Mouse (Mus musculus) heart, adult 2 months (tissue): ENCODE measurements around the gene Nfkbil1. TPM values are rescaled to one million over a fixed set of nuclear protein-coding genes. Genes with fewer than 3 reads are reported as not detected.

Experiments
- DNase-seq, 2 experiments: peaks; one replicate each; pipeline ENCODE4 v3.0.0; 2021
- H3K27ac ChIP-seq: fragments of 200-600 bp; 2 replicates; pipeline ENCODE4 v1.8.1; 2022
- H3K27me3 ChIP-seq: fragments of 200-500 bp; 2 replicates; pipeline ENCODE4 v1.6.1; 2012; ENCODE audit warnings: mild to moderate bottlenecking, low read length, inconsistent platforms, mixed read lengths; ENCODE audit not compliant: control insufficient read depth, insufficient read depth
- H3K36me3 ChIP-seq: fragments of 200-500 bp; 2 replicates; pipeline ENCODE4 v1.6.1; 2012; ENCODE audit warnings: low read length, inconsistent platforms; ENCODE audit not compliant: control insufficient read depth, insufficient read depth
- H3K4me1 ChIP-seq: fragments of 200-500 bp; 2 replicates; pipeline ENCODE4 v1.6.1; 2011; ENCODE audit warnings: low read length; ENCODE audit not compliant: control insufficient read depth, insufficient read depth
- H3K4me3 ChIP-seq: fragments of 200-600 bp; 2 replicates; pipeline ENCODE4 v1.8.1; 2022
- H3K79me2 ChIP-seq: fragments of 200-500 bp; replicated peaks from 2 replicates; pipeline ENCODE4 v1.6.1; 2012; ENCODE audit warnings: mild to moderate bottlenecking, inconsistent platforms, low read length, moderate library complexity, mixed read lengths; ENCODE audit not compliant: control insufficient read depth, insufficient read depth
- H3K9ac ChIP-seq: fragments of 200-500 bp; 2 replicates; pipeline ENCODE4 v1.6.1; 2012; ENCODE audit warnings: low read depth, mild to moderate bottlenecking, control low read depth, inconsistent platforms, low read length, mixed read lengths
- CTCF ChIP-seq: fragments of 200-600 bp; IDR thresholded peaks from 2 replicates; pipeline ENCODE4 v1.8.1; 2022; ENCODE audit warnings: antibody characterized with exemption, mild to moderate bottlenecking, moderate library complexity
- EP300 ChIP-seq: fragments of 200-500 bp; IDR thresholded peaks from 2 replicates; pipeline ENCODE4 v1.6.1; 2011; ENCODE audit warnings: low read depth, low read length, control low read depth; ENCODE audit not compliant: insufficient read depth
- POLR2A ChIP-seq: fragments of 200-500 bp; IDR thresholded peaks from 2 replicates; pipeline ENCODE4 v1.6.1; 2011; ENCODE audit warnings: mild to moderate bottlenecking, low read depth, low read length, control low read depth; ENCODE audit not compliant: insufficient read depth
- WGBS: fragments of 180-500 bp; shearing (Covaris S2); methylation state at CpG from one replicate; pipeline ENCODE4 v1.1.7; 2018; 5-methylcytosine and 5-hydroxymethylcytosine counted together
- intact Hi-C: fragments of 180-260 bp; cut with DNase I; formaldehyde crosslinking; loops from one replicate; pipeline ENCODE4 v1.15.1; 2025
- polyA plus RNA-seq: library from polyadenylated mRNA; depleted of rRNA; stranded (reverse); fragments of >200 nt; gene quantifications from 2 replicates; pipeline ENCODE4 v1.2.3, GENCODE M21; 2012
- total RNA-seq, 2 experiments: library from RNA; stranded (reverse); gene quantifications; 2 replicates each; pipeline ENCODE4 v1.2.3; 2021

The Nfkbil1 gene
- total and polyA plus RNA-seq, 3 experiments = 5.0 to 8.2 (median 6.5) TPM

- Histone ChIP-seq H3K79me2 (no peaks in the 10 kb centered on the region), H3K36me3 (peaks cover under 1% of the 10 kb centered on the region; the same call in 1 of the 2 replicates), H3K27me3 (no peaks in the 10 kb centered on the region), H3K27ac (no peak overlapping the region), H3K9ac (no peak overlapping the region), H3K4me1 (no peaks in the 10 kb centered on the region), H3K4me3 (no peak overlapping the region)
- DNase-seq = no peak
- intact Hi-C loops = no loop called here
- TF ChIP-seq POLR2A (no peak), EP300 (no peak), CTCF (no peak)
- WGBS = 64% methylated on average over 18 of the region's 18 CpGs
These were observed 17.2 kb upstream of the Nfkbil1 start for GRCm38 (mm10) chr17:35252619-35253292.

- no peaks in the 10 kb centered on the region for H3K79me2 ChIP-seq
- H3K27me3 ChIP-seq = no peaks in the 10 kb centered on the region
- H3K4me1 ChIP-seq = no peaks in the 10 kb centered on the region
- DNase-seq = no peak
- WGBS = 76% methylated on average over 5 of the region's 5 CpGs
- TF ChIP-seq EP300 (no peak), POLR2A (no peak), CTCF (no peak)
- H3K4me3 ChIP-seq = no peak overlapping the region
- intact Hi-C loops = no loop called here
- H3K27ac ChIP-seq = no peak overlapping the region
- H3K9ac ChIP-seq = no peak overlapping the region
- peaks cover 5% of the 10 kb centered on the region; the same call in 1 of the 2 replicates for H3K36me3 ChIP-seq
These were observed 16.4 kb upstream of the Nfkbil1 start for GRCm38 (mm10) chr17:35251981-35252380.

- Histone ChIP-seq H3K4me3 (no peak overlapping the region), H3K79me2 (no peaks in the 10 kb centered on the region), H3K36me3 (peaks cover 5% of the 10 kb centered on the region; the same call in 1 of the 2 replicates), H3K27ac (no peak overlapping the region), H3K27me3 (no peaks in the 10 kb centered on the region), H3K4me1 (peaks cover 2% of the 10 kb centered on the region; the same call in 1 of the 2 replicates), H3K9ac (no peak overlapping the region)
- no peak for DNase-seq
- 66% methylated on average over 15 of the region's 15 CpGs for WGBS
- TF ChIP-seq CTCF = no peak
- TF ChIP-seq EP300 = 0 out of 2 replicates have a peak, but pooled peaks have one; percentile 9
- intact Hi-C loops = no loop called here
These were observed 15.6 kb upstream of the Nfkbil1 start for GRCm38 (mm10) chr17:35251162-35251719.

GRCm38 (mm10) chr17:35250348-35251120, 14.9 kb upstream of the Nfkbil1 start:
- peaks cover 6% of the 10 kb centered on the region; the same call in 1 of the 2 replicates for H3K36me3 ChIP-seq
- 91% methylated on average over 3 of the region's 3 CpGs for WGBS
- H3K4me3 ChIP-seq = no peak overlapping the region
- no peak overlapping the region for H3K9ac ChIP-seq
- H3K4me1 ChIP-seq = peaks cover 5% of the 10 kb centered on the region; the same call in 1 of the 2 replicates
- H3K79me2 ChIP-seq = no peaks in the 10 kb centered on the region
- TF ChIP-seq EP300 = no peak
- no peak for TF ChIP-seq CTCF
- TF ChIP-seq POLR2A = no peak
- no peak overlapping the region for H3K27ac ChIP-seq
- DNase-seq = no peak
- intact Hi-C loops = no loop called here
- H3K27me3 ChIP-seq = no peaks in the 10 kb centered on the region

GRCm38 (mm10) chr17:35249451-35250197, 14.0 kb upstream of the Nfkbil1 start:
- Histone ChIP-seq H3K27ac (no peak overlapping the region), H3K9ac (no peak overlapping the region), H3K27me3 (no peaks in the 10 kb centered on the region), H3K79me2 (no peaks in the 10 kb centered on the region), H3K4me3 (no peak overlapping the region), H3K36me3 (peaks cover 13% of the 10 kb centered on the region), H3K4me1 (peaks cover 5% of the 10 kb centered on the region; the same call in 1 of the 2 replicates)
- no peak for TF ChIP-seq CTCF
- no peak for TF ChIP-seq POLR2A
- TF ChIP-seq EP300 = no peak
- no peak for DNase-seq
- 81% methylated on average over 19 of the region's 19 CpGs for WGBS
- intact Hi-C loops = loop anchor here (10.0 kb wide), 1 partner anchor 415 kb away; the partner anchor contains the start of genes Dxo and Stk19
